Mouse (Mus musculus) brown adipose tissue, adult 24 weeks (tissue): ENCODE measurements around the gene Olfr102. TPM values are rescaled to one million over a fixed set of nuclear protein-coding genes. Genes with fewer than 3 reads are reported as not detected.

Experiments used
- polyA plus RNA-seq: library from polyadenylated mRNA; stranded (reverse); fragments of >200 nt; gene quantifications from 2 replicates; pipeline ENCODE4 v1.2.4, GENCODE M21; 2012; ENCODE audit not compliant: missing spikeins, insufficient read depth, insufficient read length

The Olfr102 gene
- polyA plus RNA-seq, 1 experiment, result not detected

Other genes with a start within 250 kb of the Olfr102 start
- gene Olfr90, start 228.6 kb downstream of the Olfr102 start, polyA plus RNA-seq, result not detected in 2 replicates
- gene Olfr91, start 218.8 kb downstream of the Olfr102 start, polyA plus RNA-seq, result not detected in 2 replicates
- not detected in 2 replicates for gene Olfr92, start 197.0 kb downstream of the Olfr102 start, polyA plus RNA-seq
- gene Olfr93, start 155.6 kb downstream of the Olfr102 start, polyA plus RNA-seq, result not detected in 2 replicates
- gene Ubd, start 123.2 kb downstream of the Olfr102 start, polyA plus RNA-seq, result 2.6 and 2.9 TPM in 2 replicates
- gene Olfr94, start 116.1 kb downstream of the Olfr102 start, polyA plus RNA-seq, result not detected in 2 replicates
- not detected in 2 replicates for gene Olfr95, start 103.9 kb downstream of the Olfr102 start, polyA plus RNA-seq
- gene Olfr96, start 96.9 kb downstream of the Olfr102 start, polyA plus RNA-seq, result not detected in 2 replicates
- gene Olfr97, start 79.7 kb downstream of the Olfr102 start, polyA plus RNA-seq, result not detected in 2 replicates
- not detected in 2 replicates for gene Olfr98, start 53.3 kb downstream of the Olfr102 start, polyA plus RNA-seq
- 2.2 and 4.9 TPM in 2 replicates for gene H2-M3, start 46.8 kb downstream of the Olfr102 start, polyA plus RNA-seq
- not detected in 2 replicates for gene Olfr99, start 33.6 kb downstream of the Olfr102 start, polyA plus RNA-seq
- not detected in 2 replicates for gene Olfr101, start 12.7 kb downstream of the Olfr102 start, polyA plus RNA-seq
- gene Olfr103, start 22.6 kb upstream of the Olfr102 start, polyA plus RNA-seq, result not detected in 2 replicates
- not detected in 2 replicates for gene Olfr104-ps, start 42.5 kb upstream of the Olfr102 start, polyA plus RNA-seq
- gene Olfr105-ps, start 62.0 kb upstream of the Olfr102 start, polyA plus RNA-seq, result not detected in 2 replicates
- not detected in 2 replicates for gene Olfr106-ps, start 73.3 kb upstream of the Olfr102 start, polyA plus RNA-seq
- gene Olfr107, start 82.2 kb upstream of the Olfr102 start, polyA plus RNA-seq, result not detected in 2 replicates
- not detected in 2 replicates for gene Olfr108, start 128.4 kb upstream of the Olfr102 start, polyA plus RNA-seq
- not detected in 2 replicates for gene Olfr109, start 141.9 kb upstream of the Olfr102 start, polyA plus RNA-seq
- gene H2-M2, start 166.5 kb upstream of the Olfr102 start, polyA plus RNA-seq, result not detected in 2 replicates
- gene Olfr110, start 175.4 kb upstream of the Olfr102 start, polyA plus RNA-seq, result not detected in 2 replicates
- not detected in 2 replicates for gene Olfr111, start 191.0 kb upstream of the Olfr102 start, polyA plus RNA-seq